Mouse (Mus musculus): Measurements from ENCODE around the gene Atp5f1. TPM values are rescaled to one million over a fixed set of nuclear protein-coding genes. Genes with fewer than 3 reads are reported as not detected.
A peak's percentile ranks its signal among the peaks of the same experiment; 100 is the strongest.

Atp5f1 gene
- total and polyA plus RNA-seq, 3 experiments, result 313 to 344 TPM; not detected in 1

DNA sequence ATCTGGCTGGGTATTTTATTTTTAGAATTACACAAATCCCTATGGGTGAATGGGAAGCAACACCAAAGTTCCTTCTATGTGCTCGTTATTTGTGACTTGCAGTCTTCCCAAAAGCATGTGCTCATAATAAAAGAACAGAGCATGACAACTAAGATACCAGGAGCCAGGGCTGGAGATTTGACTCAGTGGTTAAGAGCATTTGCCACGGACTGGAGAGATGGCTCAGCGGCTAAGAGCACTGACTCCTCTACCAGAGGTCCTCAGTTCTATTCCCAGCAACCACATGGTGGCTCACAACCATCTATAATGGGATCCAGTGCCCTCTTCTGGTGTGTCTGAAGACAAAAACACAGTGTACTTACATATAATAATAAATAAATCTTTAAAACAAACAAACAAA is 63.1 kb downstream of the Atp5f1 start:
- H3K27me3 ChIP-seq (ENCODE audit: control insufficient read depth in 1 of 2, insufficient read depth in 2 of 2, low read length in 2 of 2), result no peaks in the 10 kb centered on the region
- no peak overlapping the region for H3K9ac ChIP-seq (ENCODE audit: control insufficient read depth, low read depth, low read length, poor library complexity, severe bottlenecking)
- H3K27ac ChIP-seq (ENCODE audit: control insufficient read depth, low read depth, low read length), result no peak overlapping the region
- peaks cover 0 to 19% of the 10 kb centered on the region in 2 experiments; a peak in 2 of 4 replicates for H3K36me3 ChIP-seq (ENCODE audit: control insufficient read depth in 1 of 2, insufficient read depth in 2 of 2, low read length in 2 of 2)
- DNase-seq (ENCODE audit: low read depth, low spot score), result no peak
- H3K4me3 ChIP-seq (ENCODE audit: control insufficient read depth in 1 of 2, insufficient read depth in 1 of 2, low read depth in 2 of 2, low read length in 2 of 2), result no peak overlapping the region
- H3K79me2 ChIP-seq (ENCODE audit: control insufficient read depth, insufficient read depth, low read length, poor library complexity), result no peaks in the 10 kb centered on the region
- H3K4me1 ChIP-seq (ENCODE audit: control insufficient read depth in 1 of 2, insufficient read depth in 2 of 2, low read length in 2 of 2), result peaks cover 7 to 37% of the 10 kb centered on the region in 2 experiments
- TF ChIP-seq ZKSCAN1 (IDR thresholded peaks at IDR 0.05; ENCODE audit: low read depth, low read length) (no peak), SIN3A (IDR thresholded peaks at IDR 0.05; ENCODE audit: low read length) (no peak), POLR2AphosphoS5 (IDR thresholded peaks at IDR 0.05; ENCODE audit: borderline replicate concordance, low read depth, low read length) (no peak), TAL1 (IDR thresholded peaks at IDR 0.05; ENCODE audit: low read length) (no peak), MAX (IDR thresholded peaks at IDR 0.05; ENCODE audit: low read length) (no peak), BHLHE40 (IDR thresholded peaks at IDR 0.05; ENCODE audit: borderline replicate concordance, low read depth, low read length) (no peak), MXI1 (IDR thresholded peaks at IDR 0.05; ENCODE audit: low read depth, low read length) (no peak), TBP (IDR thresholded peaks at IDR 0.05; ENCODE audit: low read depth, low read length) (no peak), ETS1 (IDR thresholded peaks at IDR 0.05; ENCODE audit: low read depth, low read length) (no peak), TCF12 (IDR thresholded peaks at IDR 0.05; ENCODE audit: low read depth, low read length) (no peak)
- H3K9me3 ChIP-seq (replicated peaks; ENCODE audit: insufficient read depth, low read length), result no peaks in the 10 kb centered on the region

DNA sequence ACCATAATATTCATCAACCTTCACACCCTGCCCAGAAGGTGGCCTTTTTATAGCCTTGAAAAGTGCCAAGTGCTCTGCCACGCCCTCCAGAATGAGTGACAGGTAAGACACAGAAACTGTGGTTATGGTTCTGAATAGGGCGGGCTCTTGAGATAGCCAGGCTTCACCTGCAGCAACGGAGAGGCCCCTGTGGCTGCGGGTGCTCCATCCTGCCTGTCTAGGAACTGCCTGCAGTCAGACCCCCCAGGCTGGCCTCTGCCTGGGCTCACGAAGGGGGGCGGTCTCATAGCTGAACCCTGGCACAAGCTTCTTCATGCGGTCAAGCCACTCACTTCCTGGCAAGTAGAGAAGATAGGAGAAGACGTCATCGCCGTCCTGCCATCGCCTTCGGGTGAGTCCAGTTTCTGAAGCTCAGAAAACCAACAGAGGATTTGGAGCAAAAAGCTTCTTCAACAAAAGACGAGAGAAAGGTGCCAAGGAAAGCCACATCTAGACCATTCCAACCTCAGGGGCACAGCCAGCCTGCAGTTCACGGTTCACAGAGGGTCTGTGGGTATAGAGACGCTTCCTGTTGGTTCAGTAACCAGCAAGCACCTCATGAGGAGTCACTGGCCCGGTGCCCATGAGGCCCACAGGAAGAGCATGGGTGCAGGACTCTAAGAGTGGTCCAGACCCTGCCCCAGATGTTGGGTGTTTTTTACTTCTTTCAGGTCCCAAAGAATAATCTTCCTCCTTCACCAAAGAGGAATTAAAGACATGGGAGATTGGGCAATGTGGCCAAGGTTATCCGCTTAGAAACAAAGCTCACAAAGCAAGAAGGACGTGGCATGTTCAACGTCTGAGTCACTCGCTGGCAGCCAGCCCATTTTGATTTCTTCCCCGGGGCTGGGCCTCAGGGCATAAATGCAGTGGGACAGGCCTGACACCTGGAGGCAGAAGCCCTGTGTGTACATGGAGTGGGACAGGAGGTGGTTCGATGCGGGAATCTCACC is 65.0 kb downstream of the Atp5f1 start:
- H3K4me3 ChIP-seq (ENCODE audit: control insufficient read depth in 1 of 2, insufficient read depth in 1 of 2, low read depth in 2 of 2, low read length in 2 of 2), result peak overlapping the region; percentile 45 to 71
- peak; percentile 96 for DNase-seq (ENCODE audit: low read depth, low spot score)
- peak overlapping the region; percentile 59 for H3K9ac ChIP-seq (ENCODE audit: control insufficient read depth, low read depth, low read length, poor library complexity, severe bottlenecking)
- TF ChIP-seq ETS1 (IDR thresholded peaks at IDR 0.05; ENCODE audit: low read depth, low read length), result peak; percentile 85
- TF ChIP-seq USF2 (IDR thresholded peaks at IDR 0.05; ENCODE audit: borderline replicate concordance in 1 of 2, insufficient read depth in 1 of 2, low read depth in 1 of 2, low read length in 2 of 2), result no peak
- no peak for TF ChIP-seq MYB (IDR thresholded peaks at IDR 0.05; ENCODE audit: low read depth, low read length)
- no peak for TF ChIP-seq GABPA (IDR thresholded peaks at IDR 0.05; ENCODE audit: low read depth, low read length)
- TF ChIP-seq ZMIZ1 (IDR thresholded peaks at IDR 0.05; ENCODE audit: low read depth, low read length), result no peak
- 0 out of 2 replicates have a peak, but pooled peaks have one; percentile 15 for TF ChIP-seq GATA1 (IDR thresholded peaks at IDR 0.05; ENCODE audit: low read depth, low read length)
- no peak for TF ChIP-seq MAFK (IDR thresholded peaks at IDR 0.05; ENCODE audit: borderline replicate concordance, low read depth, low read length)
- peak; percentile 97 for TF ChIP-seq SMC3 (IDR thresholded peaks at IDR 0.05; ENCODE audit: low read depth, low read length)
- TF ChIP-seq CTCF (IDR thresholded peaks at IDR 0.05 in 2 of 3, conservative IDR thresholded peaks at IDR 0.05 in 1 of 3; ENCODE audit: control insufficient read depth in 1 of 3, insufficient read depth in 1 of 3, low read depth in 2 of 3, low read length in 3 of 3, poor library complexity in 1 of 3, severe bottlenecking in 1 of 3), result peak; percentile 61 to 93 (median 92)
- peak; percentile 95 for TF ChIP-seq JUND (IDR thresholded peaks at IDR 0.05; ENCODE audit: low read depth, low read length)
- peak; percentile 91; the same call in 1 of the 2 replicates for TF ChIP-seq MYC (IDR thresholded peaks at IDR 0.05; ENCODE audit: low read depth, low read length)
- no peak for TF ChIP-seq MEF2A (IDR thresholded peaks at IDR 0.05; ENCODE audit: extremely low read depth, insufficient replicate concordance, low read depth, low read length, poor library complexity, severe bottlenecking)
- peak; percentile 31; the same call in 1 of the 2 replicates for TF ChIP-seq NELFE (IDR thresholded peaks at IDR 0.05; ENCODE audit: low read depth, low read length)
- TF ChIP-seq ZC3H11A (IDR thresholded peaks at IDR 0.05; ENCODE audit: low read depth, low read length), result peak; percentile 98
- no peak for TF ChIP-seq NRF1 (IDR thresholded peaks at IDR 0.05; ENCODE audit: insufficient read depth, low read depth, low read length, poor library complexity, severe bottlenecking)
- peak; percentile 96 for TF ChIP-seq RAD21 (IDR thresholded peaks at IDR 0.05; ENCODE audit: low read depth, low read length)
- TF ChIP-seq MAZ (IDR thresholded peaks at IDR 0.05; ENCODE audit: low read depth, low read length), result peak; percentile 65
- peak in 1 of 2 experiments; percentile 20; a peak in 2 of 4 replicates for TF ChIP-seq POLR2A (IDR thresholded peaks at IDR 0.05; ENCODE audit: control insufficient read depth in 1 of 2, insufficient read depth in 1 of 2, low read depth in 1 of 2, low read length in 2 of 2, poor library complexity in 1 of 2)
- peak; percentile 64 for TF ChIP-seq TBP (IDR thresholded peaks at IDR 0.05; ENCODE audit: low read depth, low read length)
- TF ChIP-seq HCFC1 (IDR thresholded peaks at IDR 0.05; ENCODE audit: low read depth, low read length), result peak; percentile 59; the same call in 1 of the 2 replicates
- peak; percentile 76 for TF ChIP-seq MAX (IDR thresholded peaks at IDR 0.05; ENCODE audit: low read length)

More for the DNA sequence above, 65.0 kb downstream of the Atp5f1 start:
- H3K79me2 ChIP-seq (ENCODE audit: control insufficient read depth, insufficient read depth, low read length, poor library complexity), result no peaks in the 10 kb centered on the region
- no peaks in the 10 kb centered on the region for H3K9me3 ChIP-seq (replicated peaks; ENCODE audit: insufficient read depth, low read length)
- no peaks in the 10 kb centered on the region for H3K27me3 ChIP-seq (ENCODE audit: control insufficient read depth in 1 of 2, insufficient read depth in 2 of 2, low read length in 2 of 2)
- H3K4me1 ChIP-seq (ENCODE audit: control insufficient read depth in 1 of 2, insufficient read depth in 2 of 2, low read length in 2 of 2), result peaks cover 7 to 38% of the 10 kb centered on the region in 2 experiments
- peak overlapping the region; percentile 90 for H3K27ac ChIP-seq (ENCODE audit: control insufficient read depth, low read depth, low read length)
- peaks cover 0 to 19% of the 10 kb centered on the region in 2 experiments; a peak in 2 of 4 replicates for H3K36me3 ChIP-seq (ENCODE audit: control insufficient read depth in 1 of 2, insufficient read depth in 2 of 2, low read length in 2 of 2)

All from MEL (cell line).